Mouse (Mus musculus) ES-Bruce4 (cell line): ENCODE measurements around the gene Sncb.

ENCODE experiments used
- CTCF ChIP-seq: IDR thresholded peaks from one replicate; pipeline ENCODE4 v1.8.1; 2011; ENCODE audit warnings: low read depth, low read length
- POLR2A ChIP-seq: IDR thresholded peaks from one replicate; pipeline ENCODE4 v1.8.1; 2011; ENCODE audit warnings: low read length; ENCODE audit not compliant: insufficient read depth

DNA sequence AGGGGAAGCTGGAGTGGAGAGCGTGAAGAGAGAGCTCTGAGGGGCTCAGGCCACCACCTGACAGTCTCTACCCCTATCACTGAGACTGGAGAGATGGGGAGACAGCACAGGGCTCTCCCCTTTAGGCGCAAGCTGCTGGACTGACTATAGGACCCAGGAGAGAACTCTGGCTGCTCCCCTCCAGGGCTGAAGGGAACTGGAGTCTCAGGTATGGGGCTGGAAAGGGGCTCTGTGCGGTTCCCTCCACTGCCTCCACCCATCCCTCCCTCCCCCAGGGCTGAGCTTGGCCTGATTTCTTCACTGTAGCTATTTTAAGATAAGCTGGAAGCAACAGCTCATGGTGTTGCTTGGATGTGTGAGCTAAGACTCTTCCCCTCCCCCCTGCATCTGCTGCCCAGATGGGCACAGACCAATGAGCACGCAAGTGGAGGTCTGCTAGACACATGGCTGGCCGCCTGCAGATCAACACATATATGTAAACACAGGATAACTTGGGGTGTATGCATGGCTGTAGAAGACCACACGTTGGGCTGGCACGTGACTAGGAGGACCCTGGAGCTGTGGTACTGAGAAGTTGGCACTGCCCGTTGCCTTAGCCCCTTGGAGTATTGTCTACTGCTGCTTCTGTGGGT lies 6.1 kb downstream of the Sncb start:
- no peak for TF ChIP-seq POLR2A
- no peak for TF ChIP-seq CTCF
